Mouse (Mus musculus) cerebellum, postnatal 4 days (tissue): ENCODE measurements around the gene Reps1.

Experiments used
- DNase-seq, 2 experiments: peaks; one replicate each; pipeline ENCODE4 v3.0.0; 2022; ENCODE audit warnings: low spot score in 2 of 2, mixed read lengths in 1 of 2

Reps1 gene

GRCm38 (mm10) chr10:18139615-18140014 is 84.0 kb downstream of the Reps1 start:
- no peak for DNase-seq

GRCm38 (mm10) chr10:18141389-18141788 is 85.7 kb downstream of the Reps1 start:
- no peak for DNase-seq

- DNase-seq, result no peak
Measured at GRCm38 (mm10) chr10:18142231-18142630, 86.6 kb downstream of the Reps1 start.

GRCm38 (mm10) chr10:18147224-18147623 is 91.6 kb downstream of the Reps1 start:
- DNase-seq, result no peak

DNA sequence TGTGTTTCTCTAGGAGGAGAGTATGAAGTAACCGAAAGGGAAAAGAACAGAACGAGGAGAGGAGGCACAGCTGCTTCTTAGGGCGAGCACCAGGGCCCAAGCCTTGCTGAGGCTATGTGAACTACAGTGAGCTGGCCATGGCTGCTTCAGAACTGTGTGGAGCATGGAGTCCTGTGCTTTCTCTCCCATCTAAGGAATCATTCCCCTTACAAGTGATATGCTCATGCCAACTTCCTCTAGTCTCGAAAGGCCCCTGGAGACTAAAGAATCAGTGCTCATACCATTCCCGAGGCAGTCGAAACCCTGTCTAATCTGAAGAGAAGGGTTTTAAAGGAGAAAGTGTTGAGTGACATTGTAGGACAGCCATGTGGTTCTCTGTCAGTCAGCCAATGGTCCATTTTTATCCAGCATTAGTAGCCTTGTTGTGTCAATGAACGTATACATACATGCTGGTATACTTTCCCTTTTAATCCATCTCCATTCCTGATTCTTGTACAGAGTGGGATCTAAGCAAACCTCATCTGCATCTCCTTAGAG is 106.8 kb downstream of the Reps1 start:
- no peak for DNase-seq
